Mouse (Mus musculus): ENCODE results near the gene Bad. TPM values are rescaled to one million over a fixed set of nuclear protein-coding genes. Genes with fewer than 3 reads are reported as not detected.

Gene Bad
- total RNA-seq, 2 experiments from 2014 or later: 37.8 to 44.4 TPM

DNA sequence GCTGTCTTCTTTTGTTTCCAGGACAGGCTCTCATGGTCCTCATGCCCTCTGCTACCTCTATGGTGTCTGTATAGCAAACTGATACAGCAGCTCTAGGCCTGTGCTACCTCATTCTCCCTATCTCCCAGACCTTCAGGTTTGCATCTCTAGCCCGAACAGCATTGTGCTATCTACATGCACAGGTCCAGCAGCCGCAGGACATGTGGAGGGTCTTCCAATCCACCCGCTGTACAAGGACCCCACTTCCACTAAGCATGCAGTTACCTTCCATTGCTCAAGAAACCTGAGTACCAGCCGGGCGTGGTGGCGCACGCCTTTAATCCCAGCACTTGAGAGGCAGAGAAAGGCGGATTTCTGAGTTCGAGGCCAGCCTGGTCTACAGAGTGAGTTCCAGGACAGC, 27.1 kb upstream of the Bad start:
- no peak for DNase-seq (ENCODE audit: low spot score in 2 of 2)

DNA sequence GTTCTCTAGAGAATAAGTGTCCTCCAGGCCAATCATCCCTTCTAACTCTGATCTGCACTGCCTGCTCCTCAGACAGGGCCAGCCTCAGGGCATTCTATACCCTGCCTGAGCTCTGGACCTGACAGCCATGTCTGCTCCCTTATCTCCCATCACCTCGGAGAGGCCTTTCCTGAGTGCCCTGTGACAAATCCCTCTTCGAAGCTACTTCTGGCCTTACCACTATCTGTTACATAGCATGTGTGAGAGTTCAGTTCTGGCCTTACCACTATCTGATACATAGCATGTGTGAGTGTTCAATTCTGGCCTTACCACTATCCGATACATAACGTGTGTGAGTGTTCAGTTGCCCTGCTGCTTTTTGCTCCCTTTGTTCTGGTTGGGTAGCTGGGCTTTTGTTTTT, 26.4 kb upstream of the Bad start:
- DNase-seq (ENCODE audit: low spot score in 2 of 2): no peak

DNA sequence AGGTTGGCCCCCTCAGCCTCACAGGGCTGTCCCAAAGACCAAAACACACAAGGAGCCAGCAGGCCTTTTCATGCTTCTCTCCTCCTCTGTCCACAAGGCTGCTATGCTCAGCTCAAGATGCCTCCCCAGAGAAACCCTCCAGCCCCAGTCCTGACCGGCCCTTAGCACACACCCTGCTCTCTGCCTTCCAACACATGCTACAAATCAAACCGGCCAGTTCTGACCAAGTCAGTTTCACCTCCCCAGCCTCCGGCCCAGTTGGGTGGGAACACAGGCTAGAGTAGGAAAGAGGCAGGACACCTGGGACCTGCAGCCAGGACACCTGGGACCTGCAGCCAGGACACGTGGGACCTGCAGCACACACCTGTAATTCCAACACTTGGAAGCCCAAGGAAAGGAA, 25.2 kb upstream of the Bad start:
- no peak for DNase-seq (ENCODE audit: low spot score in 2 of 2)

DNA sequence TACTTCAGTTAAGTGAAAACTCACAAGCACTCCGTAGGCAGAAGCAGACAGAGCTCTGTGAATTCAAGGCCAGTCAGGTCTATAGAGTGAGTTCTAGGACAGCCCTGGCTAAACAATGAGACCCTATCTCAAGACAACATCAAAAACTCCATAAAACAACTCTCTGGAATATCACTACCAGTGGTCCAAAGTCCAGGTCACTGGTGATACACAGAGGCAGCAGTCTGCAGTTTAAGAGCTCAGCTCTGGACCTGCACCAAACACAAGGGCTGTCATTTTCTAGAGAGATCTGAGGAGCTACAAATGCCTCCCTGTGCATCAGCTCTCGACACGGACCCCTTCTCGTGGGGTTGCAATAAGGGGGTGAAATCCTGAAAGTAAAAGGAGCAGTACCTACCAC, 23.3 kb upstream of the Bad start:
- DNase-seq (ENCODE audit: low spot score in 2 of 2): no peak

DNA sequence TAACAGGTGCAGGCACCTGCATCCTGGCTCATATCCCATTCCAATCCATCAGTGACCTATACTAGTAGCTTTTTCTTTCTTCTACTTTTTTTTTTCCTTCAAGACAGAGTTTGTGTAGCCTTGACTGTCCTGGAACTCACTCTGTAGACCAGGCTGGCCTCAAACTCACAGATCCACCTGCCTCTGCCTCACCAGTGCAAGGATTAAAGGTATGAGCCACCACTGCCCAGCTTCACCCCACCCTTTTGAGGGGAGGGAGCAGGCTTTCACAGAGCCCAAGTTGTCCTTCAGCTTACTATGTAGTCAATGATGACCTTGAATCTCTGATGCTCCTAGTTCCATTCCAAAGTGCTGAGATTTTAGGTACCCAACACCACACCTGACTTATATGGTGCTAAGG, 22.2 kb upstream of the Bad start:
- no peak for DNase-seq (ENCODE audit: low spot score in 2 of 2)

DNA sequence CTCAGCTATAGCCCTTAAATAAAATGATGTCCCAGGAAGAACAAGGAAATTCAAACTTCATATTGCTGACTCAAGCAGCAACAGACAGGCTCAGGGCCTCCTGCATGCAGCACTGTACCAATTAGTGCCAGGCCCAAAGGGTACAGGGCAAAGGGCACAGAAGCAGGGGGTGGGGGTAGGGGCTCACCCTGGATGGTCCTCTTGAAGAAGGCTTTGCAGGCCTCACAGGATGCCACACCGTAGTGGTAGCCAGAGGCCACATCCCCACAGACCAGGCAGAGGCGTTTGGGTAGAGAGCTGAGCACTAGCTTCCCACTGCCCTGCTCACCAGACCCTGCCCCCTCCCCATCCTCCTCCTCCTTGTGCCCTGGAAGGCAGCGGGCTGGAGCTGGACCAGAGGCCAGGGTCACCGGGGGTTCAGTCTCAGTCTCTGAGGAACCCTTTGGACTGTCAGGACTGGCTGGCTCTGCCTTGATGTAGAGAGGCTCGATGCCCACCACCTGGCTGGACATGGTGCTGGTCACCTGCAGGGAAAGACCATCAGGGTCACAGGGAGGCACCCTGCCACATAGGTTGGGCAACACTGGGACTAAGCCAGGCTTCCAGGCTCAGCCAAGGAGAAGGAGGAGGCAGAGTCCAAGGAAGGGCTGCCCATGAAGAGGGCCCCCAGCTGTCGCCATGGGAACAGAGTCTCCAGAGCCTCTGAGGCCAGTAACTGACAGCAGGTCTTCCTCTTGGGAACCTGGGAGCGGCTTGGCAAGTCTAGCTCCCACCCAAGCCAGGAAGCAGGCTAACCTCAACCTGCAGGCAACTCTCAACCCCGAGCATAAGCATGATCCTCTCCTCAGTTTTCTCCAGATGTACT, 21.6 kb upstream of the Bad start:
- DNase-seq (ENCODE audit: low spot score in 2 of 2): peak in 1 of 2 experiments; percentile 34

DNA sequence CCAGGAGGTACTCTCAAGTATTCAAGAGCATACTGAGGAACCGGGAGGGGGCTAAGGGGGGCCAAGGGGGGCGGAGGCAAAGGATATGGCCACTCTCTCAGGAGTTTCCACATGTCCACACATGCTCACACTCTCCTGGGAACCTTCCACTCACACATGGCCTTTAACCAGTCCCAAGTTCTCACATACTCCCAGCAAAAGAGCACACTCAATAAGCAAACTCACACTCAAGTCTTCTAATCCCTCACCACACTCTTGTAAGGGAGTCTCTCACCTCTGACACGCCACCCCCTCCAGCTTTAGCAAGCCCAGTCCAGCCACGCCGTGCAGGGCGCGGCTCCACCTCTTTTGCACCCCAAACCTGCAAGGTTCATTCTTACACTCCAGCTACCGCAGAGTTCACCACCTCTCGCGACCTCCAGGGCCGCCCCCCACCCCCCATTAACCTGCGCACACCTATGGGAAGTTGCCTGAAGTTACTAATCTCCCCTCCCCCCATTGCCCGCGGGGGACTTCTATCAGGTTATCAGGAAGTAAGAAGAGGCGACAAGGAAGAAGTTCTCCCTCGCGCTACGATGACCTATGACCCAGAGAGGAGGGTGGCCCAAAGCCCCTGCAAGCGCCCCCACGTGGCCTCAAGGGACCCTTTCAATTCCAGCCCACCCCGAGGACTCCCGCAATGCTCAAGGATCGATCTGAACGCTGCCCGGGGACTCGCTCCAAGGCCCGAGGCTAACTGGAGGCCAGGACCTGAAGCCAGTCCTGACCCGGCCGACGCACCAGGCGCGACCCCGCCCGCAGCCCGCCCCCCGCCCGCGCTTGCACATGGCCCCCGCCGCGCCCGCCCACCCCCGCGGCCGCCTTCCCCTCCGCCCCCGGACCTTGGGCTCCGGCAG, 20.7 kb upstream of the Bad start:
- DNase-seq (ENCODE audit: low spot score in 2 of 2): peak in 1 of 2 experiments; percentile 45

DNA sequence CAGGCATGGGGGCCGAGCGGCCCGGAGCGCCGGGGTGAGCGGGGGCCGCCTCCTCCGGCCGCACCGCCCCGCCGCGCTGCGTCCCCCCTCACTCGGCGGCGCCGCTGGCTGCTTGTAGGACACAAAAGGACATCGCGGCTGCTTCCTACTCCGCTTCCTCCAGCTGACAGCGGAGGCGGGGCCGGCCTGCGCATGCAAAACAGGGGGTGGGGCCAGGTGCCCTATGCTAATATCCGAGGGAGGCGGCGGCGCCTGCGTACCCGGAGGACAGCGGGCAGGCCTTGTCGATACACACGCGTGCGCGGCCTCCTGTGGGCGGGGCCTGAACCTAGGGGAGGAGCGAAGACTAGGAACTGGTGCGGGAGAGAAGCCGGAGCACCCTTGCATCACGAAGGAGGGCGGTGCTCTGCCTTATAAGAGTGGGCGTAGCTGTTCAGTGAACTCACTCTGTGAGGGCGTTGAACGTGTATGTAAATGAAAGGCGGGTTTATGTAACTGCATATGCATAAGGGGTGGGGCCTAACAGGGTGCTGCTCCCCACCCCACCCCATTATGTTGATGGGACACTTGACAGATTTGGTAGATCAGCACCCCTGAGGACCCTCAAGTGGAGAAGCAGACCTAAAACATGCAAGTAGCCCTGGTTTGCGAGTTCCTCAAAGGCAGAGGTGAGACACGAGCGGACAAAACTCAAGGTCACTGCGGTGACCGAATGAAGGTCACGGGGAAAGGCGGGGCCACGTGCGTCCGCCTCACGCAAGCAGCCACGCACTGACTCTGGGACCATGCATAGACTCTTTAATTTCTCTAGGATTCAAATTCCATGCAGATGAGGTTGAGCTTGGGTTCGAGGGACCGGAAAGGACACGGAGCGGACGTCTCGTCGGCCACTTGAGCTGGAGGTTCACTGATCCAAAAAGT, 19.8 kb upstream of the Bad start, which contains the start of gene Esrra:
Gene Esrra, minus strand, starts transcription at position 167 of the 921 bp plus-strand sequence.
- peak; percentile 100 for DNase-seq (ENCODE audit: low spot score in 2 of 2)

DNA sequence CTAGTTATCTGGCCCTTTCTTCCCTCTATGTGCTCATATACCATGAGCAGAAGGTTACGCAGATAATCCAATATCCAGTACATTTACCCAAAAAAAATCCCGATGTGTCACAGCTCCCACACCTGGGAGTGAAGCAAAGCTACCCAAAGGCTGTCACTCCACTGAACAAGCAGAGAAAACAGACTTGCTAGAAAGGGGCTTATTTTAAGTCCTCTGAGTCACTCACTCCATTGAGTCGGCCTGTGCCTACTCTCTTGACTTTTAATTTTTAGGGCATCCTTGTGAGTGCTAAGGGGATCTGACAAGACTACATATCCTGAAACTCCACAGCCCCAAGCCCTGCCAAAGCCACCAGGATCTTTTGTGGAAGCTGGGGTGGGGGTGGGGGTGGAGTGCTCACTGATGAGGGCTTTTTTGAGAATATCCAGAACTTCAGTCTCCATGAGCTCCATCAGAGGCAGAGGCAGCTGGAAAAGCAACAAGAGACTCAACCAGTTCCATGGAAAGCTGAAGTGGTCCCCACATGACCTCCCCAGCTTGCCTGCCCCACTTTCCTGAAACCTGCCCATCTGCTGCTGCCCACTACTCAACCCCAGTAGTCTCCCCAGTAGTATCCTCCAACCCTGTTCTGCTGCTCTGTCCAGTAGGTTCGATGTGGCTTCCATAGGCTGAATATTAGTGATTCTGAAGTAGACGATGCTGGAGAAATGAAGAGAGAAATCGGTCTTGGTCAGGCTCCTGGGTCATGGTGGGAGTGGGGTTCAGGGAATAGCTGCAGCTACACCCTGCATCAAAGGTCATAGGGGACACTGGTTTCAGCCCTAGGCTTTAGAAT, 18.5 kb upstream of the Bad start:
- DNase-seq (ENCODE audit: low spot score in 2 of 2): no peak

DNA sequence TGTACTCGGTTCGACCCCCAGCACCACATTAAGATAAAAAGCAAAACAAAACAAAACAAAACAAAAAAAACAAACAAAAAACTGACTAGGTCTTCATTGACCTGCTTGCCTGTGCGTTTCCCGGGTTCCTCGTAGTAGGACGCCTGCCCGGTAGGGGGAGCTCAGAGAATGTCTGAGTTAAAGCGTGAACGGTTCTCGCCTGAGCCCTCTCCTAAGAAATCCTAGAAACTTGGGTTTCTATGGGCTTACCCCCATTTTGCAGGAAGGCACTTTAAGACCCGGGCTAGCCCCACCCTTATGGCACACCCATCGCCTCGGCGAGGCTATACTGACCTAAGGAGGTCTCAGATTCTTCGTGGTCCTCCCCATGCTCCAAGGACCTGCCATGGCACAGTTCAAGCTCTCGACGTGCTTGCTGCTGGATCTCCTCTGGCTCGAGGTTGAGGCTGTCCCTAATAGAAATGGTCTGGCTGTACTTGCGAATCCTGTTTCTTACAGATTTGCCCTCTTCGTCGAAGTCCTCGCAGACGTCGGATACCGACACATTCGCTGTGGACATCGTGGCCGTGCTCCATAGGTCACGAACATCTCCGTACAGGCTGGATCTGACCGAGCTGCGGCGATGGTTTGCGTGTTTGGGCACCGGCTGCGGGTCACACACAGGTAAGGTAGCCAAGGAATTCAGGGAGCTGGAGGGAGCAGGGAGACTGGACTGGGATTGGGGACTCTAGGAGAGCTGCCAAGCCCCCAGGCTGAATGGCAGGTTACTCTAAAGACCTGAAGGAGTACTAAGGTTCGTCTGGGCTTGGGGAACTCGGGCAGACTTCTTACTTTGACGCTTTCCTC, 17.0 kb upstream of the Bad start:
- DNase-seq (ENCODE audit: low spot score in 2 of 2): peak; percentile 65 to 95

DNA sequence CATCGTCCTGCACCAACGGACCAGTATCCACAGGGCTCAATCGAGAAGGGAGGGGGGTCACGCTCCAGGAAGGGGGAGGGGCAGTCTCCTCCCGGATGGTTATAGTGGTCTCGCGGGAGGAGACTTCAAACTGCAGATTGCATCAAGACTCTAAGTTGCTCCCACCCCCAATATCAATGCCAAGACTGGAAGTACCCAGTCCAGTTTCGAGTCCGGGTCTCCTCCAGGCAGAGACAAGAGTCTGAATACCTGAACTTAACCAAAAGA, 16.4 kb upstream of the Bad start, which contains the start of gene Catsperz:
Gene Catsperz, minus strand, starts transcription at position 74 of the 267 bp plus-strand sequence.
- no peak for DNase-seq (ENCODE audit: low spot score in 2 of 2)

DNA sequence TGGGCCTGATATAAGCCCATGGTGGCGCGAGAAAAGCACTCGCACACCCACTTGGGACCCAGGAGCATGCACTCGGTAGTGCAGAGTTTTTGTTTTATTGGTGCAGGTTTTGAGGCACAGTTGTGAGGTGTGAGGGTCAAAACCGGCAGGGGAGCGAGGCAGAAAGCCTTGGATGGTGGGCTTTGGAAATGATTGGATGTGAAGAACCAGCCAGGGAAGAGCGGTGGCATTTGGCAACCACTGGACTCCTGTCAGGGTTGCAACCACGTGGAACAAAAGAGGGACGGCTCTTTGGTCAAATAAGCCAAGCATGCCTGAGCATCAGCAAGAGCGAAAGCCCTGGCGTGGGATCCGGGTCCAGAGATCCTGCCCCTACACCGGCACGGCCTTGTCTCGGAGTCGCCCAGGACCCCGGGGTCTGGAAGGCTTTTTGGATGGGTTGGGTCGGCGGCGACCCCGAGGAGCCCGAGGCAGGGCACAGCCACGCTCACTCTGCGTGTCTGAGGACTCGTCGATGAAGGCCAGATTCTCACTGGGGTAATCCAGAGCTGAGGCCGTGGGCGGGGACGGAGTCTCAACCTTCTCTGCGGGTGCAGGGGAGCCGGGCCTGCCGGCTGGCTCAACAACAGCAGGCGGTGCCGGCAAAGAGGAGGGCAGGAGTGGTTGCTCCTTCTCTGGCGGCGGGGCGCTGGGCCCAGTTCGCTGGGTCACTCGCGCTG, 15.9 kb upstream of the Bad start:
- DNase-seq (ENCODE audit: low spot score in 2 of 2): no peak

DNA sequence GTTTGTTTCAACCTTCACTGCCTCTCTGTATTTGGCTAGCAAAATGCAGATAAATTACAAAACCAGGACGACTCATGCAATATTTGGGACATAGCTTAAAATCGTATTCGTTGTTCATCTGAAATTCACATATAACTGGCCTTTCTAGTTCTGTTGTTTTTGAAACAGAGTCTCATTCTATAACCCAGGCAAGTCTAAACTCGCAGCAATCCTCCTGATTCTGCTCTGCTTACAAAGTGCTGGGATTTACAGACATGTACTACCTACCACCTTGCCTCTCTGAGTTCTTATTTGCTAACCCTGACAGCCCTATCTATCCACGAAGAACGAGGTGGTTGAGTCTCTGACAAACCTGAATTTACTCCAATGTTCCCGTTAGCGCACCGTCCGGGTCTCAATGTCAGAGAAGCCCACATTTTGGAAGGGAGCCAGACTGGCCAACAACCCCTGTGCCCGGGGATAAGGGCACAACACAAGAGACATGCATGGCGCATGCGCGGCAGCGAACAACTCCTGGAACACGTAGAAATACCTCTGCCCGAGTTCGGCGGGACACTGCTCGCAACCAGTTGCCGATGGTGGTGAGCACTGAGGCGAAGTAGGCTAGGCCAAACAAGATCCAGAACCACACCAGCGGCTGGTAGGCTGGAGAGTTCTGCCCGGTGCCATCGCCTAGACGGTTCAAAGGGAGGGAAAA, 15.0 kb upstream of the Bad start:
- no peak for DNase-seq (ENCODE audit: low spot score in 2 of 2)

DNA sequence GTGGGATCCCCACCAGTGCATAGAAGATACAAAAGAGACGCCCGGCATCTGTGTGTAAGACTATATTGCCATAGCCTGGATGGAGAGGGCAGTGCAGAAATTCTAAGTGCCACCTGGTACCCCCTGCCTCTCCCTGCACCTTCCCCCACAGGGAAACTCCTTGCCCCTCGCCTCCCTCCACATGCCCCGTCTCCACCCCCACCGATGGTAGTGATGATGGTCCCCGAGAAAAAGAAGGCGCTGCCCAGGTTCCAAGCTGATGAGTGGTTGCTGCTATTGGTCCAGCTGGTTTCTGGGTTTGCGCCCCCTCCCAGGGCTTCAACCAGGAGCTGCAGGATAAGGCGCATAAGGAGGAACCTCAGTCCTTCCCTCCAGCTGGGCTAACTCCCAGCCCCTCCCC, 13.6 kb upstream of the Bad start:
- no peak for DNase-seq (ENCODE audit: low spot score in 2 of 2)

DNA sequence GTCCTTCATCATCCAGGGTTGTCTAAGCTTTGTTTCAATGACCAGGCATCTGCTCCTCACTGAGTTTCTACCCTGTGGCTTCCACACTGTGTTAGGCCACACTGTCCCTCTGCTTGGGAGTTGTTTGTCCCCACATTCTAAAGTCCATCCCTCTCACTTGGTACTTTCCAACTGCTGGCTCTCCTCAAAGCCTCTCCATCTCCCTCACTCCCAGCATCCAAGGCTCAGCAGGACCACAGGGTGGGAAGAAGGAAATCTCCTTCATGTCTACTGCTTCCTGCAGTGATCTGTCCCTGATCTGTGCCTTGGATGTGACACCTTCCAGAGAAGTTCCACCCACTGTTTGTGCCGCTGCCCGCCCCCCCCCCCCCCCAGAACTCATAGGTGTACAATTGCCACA, 10.7 kb upstream of the Bad start:
- no peak for DNase-seq (ENCODE audit: low spot score in 2 of 2)

DNA sequence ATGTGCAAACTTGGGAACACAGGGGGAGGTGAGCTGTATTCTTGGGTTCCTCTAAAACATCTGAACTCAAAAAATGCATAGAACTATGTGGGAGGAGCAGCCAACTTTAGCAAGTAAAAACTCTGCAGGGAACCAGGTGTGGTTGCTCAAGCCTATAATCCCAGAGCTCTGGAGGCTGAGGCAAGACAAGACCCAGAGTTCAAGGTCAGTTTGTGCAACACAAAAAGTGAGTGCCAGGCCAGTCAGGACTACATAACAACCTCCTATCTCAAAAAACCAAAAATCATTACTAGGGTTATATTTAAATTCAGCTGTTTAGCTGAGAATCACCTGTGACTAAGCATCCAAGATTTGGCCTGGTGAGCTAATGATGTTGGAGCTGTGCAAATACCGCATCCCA, 9.6 kb upstream of the Bad start:
- DNase-seq (ENCODE audit: low spot score in 2 of 2): no peak

DNA sequence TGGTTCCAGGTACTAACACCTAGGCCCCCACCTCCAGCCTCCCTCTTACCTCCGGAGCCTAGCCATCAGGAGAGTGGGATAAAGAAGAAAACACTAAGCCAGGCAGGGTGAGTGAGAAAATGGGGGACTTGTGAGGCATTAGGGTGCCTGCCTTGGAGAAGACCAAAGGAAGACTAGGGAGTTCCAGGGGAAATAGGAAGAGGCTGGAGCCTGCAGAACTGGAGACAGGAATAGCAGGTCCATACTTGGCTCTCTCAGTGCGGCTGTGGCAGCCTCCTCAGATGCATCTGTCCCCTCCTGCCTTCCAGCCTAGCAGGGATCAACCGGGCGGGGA, 8.6 kb upstream of the Bad start:
- no peak for DNase-seq (ENCODE audit: low spot score in 2 of 2)

DNA sequence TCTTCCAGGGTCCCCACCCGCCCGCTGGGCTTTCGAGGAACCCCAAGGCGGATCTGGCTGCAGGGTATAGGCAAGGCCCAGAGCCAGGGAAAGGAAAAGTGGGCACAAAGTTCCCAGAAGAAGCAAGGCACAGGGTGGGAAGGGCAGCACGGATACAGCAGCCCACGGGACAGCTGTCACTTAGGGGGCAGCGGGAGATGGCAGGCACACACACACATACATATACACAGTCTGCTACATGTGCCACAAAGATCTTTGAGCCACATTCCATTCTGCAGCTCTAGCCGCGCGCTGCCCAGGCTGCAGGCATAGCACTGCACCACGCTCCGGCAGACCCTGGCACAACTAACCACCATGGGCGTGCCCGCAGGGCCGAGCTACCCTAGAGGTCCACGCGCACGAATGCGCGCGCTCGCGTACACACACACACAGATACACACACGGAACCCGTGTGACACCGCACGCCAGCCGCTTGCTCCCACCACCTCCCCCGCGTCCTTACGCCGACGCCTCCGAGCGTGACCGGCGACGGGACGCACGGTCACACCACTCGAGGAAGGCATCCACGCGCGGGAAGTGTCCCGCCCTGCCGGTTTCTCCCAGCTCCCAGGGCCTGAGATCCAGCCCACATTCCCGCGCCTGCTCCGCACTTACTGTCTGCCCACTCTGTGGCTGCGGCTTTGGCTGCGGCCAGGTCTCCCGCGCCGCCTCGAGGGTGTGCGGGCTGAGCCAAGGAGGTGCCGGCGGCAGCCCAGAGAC, 8.0 kb upstream of the Bad start:
- DNase-seq (ENCODE audit: low spot score in 2 of 2): peak; percentile 46 to 65
